34 mouse cellular contexts compared by ENCODE assay signal in the genomic region with DNA sequence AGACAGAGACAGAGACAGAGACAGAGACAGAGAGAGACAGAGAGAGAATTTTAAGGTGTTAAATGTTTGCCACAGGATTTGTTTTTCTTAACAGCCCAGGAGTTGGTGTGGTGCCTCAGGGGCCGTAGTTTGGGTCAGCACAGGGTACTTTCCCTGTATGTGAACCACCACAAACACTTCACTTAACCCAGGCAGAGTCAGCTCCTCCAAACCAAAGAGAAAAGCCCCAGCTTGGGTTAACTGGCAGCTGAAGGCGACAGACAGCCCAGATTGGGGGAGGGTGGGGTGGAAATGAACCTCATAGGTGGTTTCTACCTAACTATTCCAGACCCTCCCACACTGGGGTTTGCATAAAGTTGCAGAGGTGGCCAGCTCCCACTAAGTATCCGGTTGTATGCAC.
"Had no signal": no experiment of that assay in that cellular context is flagged by ENCODE, and none has a peak within 500 bp of the region (broad histone marks: within the 10 kb centered on the region; RNA-seq: fewer than 3 reads in every experiment).

No protein-coding gene starts in this region.

- H3K36me3 ChIP-seq: heart, embryonic 10.5 days; heart, embryonic 12.5 days; heart, embryonic 13.5 days; heart, embryonic 15.5 days; hindbrain, embryonic 10.5 days; hindbrain, embryonic 12.5 days; hindbrain, embryonic 13.5 days; hindbrain, embryonic 15.5 days; intestine, embryonic 15.5 days; kidney, embryonic 15.5 days had no signal

- H3K4me3 ChIP-seq: heart, embryonic 10.5 days; heart, embryonic 12.5 days; heart, embryonic 13.5 days; heart, embryonic 15.5 days; hindbrain, embryonic 10.5 days; hindbrain, embryonic 12.5 days; hindbrain, embryonic 13.5 days; hindbrain, embryonic 15.5 days; intestine, embryonic 15.5 days; kidney, embryonic 15.5 days; layer of hippocampus, adult 2 months had no signal

- H3K27me3 ChIP-seq: heart, embryonic 12.5 days; heart, embryonic 15.5 days; hindbrain, embryonic 12.5 days; hindbrain, embryonic 15.5 days; intestine, embryonic 15.5 days had no signal

- H3K4me1 ChIP-seq: heart, embryonic 12.5 days; heart, embryonic 15.5 days; hindbrain, embryonic 10.5 days; hindbrain, embryonic 12.5 days; hindbrain, embryonic 13.5 days; hindbrain, embryonic 15.5 days; intestine, embryonic 15.5 days; kidney, embryonic 15.5 days had no signal

- ATAC-seq: hindbrain, postnatal 0 days; inflammation-experienced regulatory T-cells, adult 6 months; intestine, embryonic 15.5 days; intestine, embryonic 16.5 days; intestine, postnatal 0 days had no signal

- H3K27ac ChIP-seq: heart, embryonic 10.5 days; heart, embryonic 13.5 days; heart, embryonic 15.5 days; hindbrain, embryonic 10.5 days; hindbrain, embryonic 12.5 days; hindbrain, embryonic 13.5 days; hindbrain, embryonic 14.5 days; hindbrain, embryonic 15.5 days; hindbrain, postnatal 0 days; intestine, embryonic 15.5 days; kidney, embryonic 15.5 days; kidney, postnatal 0 days; layer of hippocampus, adult 2 months had no signal

- H3K9me3 ChIP-seq: heart, embryonic 10.5 days; heart, embryonic 12.5 days; heart, embryonic 13.5 days; heart, embryonic 15.5 days; hindbrain, embryonic 10.5 days; hindbrain, embryonic 12.5 days; hindbrain, embryonic 13.5 days; hindbrain, embryonic 15.5 days; intestine, embryonic 15.5 days; kidney, embryonic 15.5 days had no signal

- DNase-seq: heart, postnatal 10 days; heart, postnatal 14 days; heart, postnatal 36 days; heart, postnatal 4 days; kidney, adult 11 months; kidney, adult 18-20 months; kidney, adult 2 months; kidney, adult 8-10 months; kidney, adult 9 months; kidney, postnatal 10 days; kidney, postnatal 14 days; kidney, postnatal 25 days; kidney, postnatal 36 days; kidney, postnatal 4 days; layer of hippocampus, adult 9-11 months; layer of hippocampus, postnatal 36 days had no signal

- H3K4me2 ChIP-seq: heart, embryonic 11.5 days; heart, embryonic 12.5 days; heart, embryonic 13.5 days; heart, embryonic 15.5 days; hindbrain, embryonic 12.5 days; hindbrain, embryonic 13.5 days; hindbrain, embryonic 14.5 days; hindbrain, embryonic 15.5 days; intestine, embryonic 15.5 days; kidney, embryonic 15.5 days had no signal

- H3K9ac ChIP-seq: heart, embryonic 12.5 days; heart, embryonic 13.5 days; heart, embryonic 15.5 days; hindbrain, embryonic 12.5 days; hindbrain, embryonic 13.5 days; hindbrain, embryonic 14.5 days; hindbrain, embryonic 15.5 days; intestine, embryonic 15.5 days; kidney, embryonic 15.5 days had no signal
